Mouse (Mus musculus) cerebellum, adult 2 months (tissue): ENCODE results near the gene Kng2.

Source experiments
- CTCF ChIP-seq: fragments of 200-500 bp; IDR thresholded peaks from 2 replicates; pipeline ENCODE4 v1.5.1; 2011; ENCODE audit warnings: low read depth, mild to moderate bottlenecking, control low read depth, low read length, moderate library complexity, borderline replicate concordance; ENCODE audit not compliant: insufficient read depth
- POLR2A ChIP-seq: fragments of 200-500 bp; IDR thresholded peaks from 2 replicates; pipeline ENCODE4 v1.6.1; 2011; ENCODE audit warnings: low read length, control low read depth, borderline replicate concordance; ENCODE audit not compliant: insufficient read depth

DNA sequence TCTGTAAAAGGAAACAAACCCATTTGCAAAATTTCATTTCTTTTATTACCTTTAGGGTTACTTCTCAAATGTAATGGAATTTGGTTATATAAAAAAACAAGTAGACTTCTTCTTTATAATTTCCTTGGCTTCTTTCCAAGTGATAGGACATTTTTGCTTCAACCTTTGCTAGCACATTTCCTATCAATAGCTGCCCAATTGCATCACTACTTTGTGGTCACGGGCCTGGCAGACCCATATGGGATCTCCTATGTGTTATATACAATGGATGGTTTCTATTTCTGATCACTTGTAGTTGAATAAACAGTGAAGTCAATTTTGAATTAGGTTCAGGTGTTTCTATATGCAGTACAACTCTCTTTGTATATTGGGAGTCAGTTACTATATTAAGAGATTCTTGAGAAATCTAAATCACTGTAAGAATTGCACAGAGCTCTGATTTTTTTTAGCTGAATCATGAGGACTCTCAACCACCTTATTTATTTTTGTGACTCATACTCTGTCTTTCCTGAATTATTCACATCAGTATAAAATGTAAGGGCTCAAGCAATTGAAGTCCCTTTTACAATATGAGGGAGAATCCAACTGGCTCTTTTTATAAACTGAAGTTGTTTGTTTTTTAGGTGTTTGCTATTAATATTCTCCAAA, 61.8 kb downstream of the Kng2 start:
- TF ChIP-seq CTCF = no peak
- no peak for TF ChIP-seq POLR2A
